Mouse (Mus musculus) left cerebral cortex, adult 2 months (tissue): Measurements from ENCODE around the gene 0610009B22Rik. TPM values are rescaled to one million over a fixed set of nuclear protein-coding genes. Genes with fewer than 3 reads are reported as not detected.
A peak's percentile ranks its signal among the peaks of the same experiment; 100 is the strongest.
"Not testable (repeated sequence)": the region's sequence is repeated elsewhere in the genome, so short reads cannot be mapped to it uniquely, and the experiment has no call there.

Experiments used
- DNase-seq, 2 experiments: peaks; one replicate each; pipeline ENCODE4 v3.0.0; 2021 to 2022; ENCODE audit warnings: low spot score in 2 of 2, mixed read lengths in 1 of 2; ENCODE audit errors: extremely low spot score in 1 of 2
- H3K27ac ChIP-seq: fragments of 200-600 bp; 2 replicates; pipeline ENCODE4 v1.8.1; 2022
- H3K4me3 ChIP-seq: fragments of 200-600 bp; 2 replicates; pipeline ENCODE4 v1.8.1; 2022
- CTCF ChIP-seq: fragments of 200-600 bp; IDR thresholded peaks from 2 replicates; pipeline ENCODE4 v1.8.1; 2022; ENCODE audit warnings: antibody characterized with exemption, mild to moderate bottlenecking, moderate library complexity
- intact Hi-C: fragments of 180-260 bp; cut with DNase I; formaldehyde crosslinking; loops from one replicate; pipeline ENCODE4 v1.15.1; 2025
- long read RNA-seq, 2 experiments: library from polyadenylated mRNA; stranded (forward); transcript quantifications; one replicate each; pipeline ENCODE4 v2.0.0; 2021; ENCODE audit warnings: borderline mapping rate in 2 of 2
- total RNA-seq, 2 experiments: library from RNA; stranded (reverse); gene quantifications; 2 replicates each; pipeline ENCODE4 v1.2.3; 2021

Gene 0610009B22Rik
- 10 to 100 TPM; 32.4 to 35.2 TPM for total RNA-seq
- long read RNA-seq, experiment 1, transcript 0610009B22Rik-201 (2 exons, 813 nt): major isoform, 17 of 18 reads
- long read RNA-seq, experiment 1, partial matches to known transcripts: 0 of 18 reads
- long read RNA-seq, experiment 1, other reads (novel, unspliced or antisense): 1 of 18 reads
- long read RNA-seq, experiment 2, transcript 0610009B22Rik-201 (2 exons, 813 nt): major isoform, 11 of 15 reads
- long read RNA-seq, experiment 2, partial matches to known transcripts: 2 of 15 reads
- long read RNA-seq, experiment 2, other reads (novel, unspliced or antisense): 1 of 15 reads

DNA sequence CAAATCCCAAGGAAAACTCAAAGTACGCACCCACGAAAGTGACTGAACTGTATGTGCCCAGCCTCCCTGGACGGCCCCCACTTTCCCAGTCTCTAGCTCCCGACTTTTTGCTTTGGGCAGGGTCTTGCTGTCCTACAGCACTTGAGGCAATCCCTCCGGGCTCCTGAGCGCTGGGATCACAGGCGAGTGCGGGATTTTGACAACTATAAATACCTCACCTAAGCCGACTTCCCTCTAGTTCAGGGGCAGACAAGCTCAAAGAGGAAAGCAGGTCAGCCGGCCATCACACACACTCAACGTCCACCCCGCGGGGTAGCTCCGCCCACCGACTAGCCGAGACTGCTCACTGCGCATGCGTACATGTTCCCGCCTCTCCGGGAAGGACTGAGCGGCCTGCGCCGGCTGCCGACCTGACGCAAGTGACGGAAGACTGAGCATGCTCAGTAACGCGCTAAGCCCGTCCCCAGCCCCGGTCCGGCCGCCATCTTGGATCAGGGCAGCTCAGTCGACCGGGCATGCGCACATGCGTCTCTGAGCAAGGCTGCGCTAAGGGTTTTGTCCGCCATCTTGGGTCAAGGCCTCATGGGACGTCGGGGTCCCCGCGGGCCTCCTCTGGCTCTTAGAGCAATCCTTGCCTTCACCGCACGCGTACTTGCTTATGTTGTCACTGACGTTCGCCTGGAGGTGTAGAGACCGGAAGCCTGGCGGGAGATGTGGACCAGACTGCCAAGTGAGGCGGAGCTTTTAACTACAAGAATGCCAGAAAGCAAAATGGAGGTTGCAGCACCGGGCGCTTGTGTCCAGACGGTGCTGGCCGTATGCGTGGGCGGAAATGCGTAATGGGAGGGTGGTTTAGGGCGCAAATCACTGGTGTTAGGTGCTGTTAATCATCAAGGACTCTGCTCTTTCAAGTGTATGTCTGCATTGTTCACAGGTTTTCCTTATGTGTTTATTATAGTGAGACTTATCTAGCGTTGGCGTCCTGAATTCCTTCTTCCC lies at the start of gene 0610009B22Rik:
Gene 0610009B22Rik, minus strand, starts transcription at position 545 of the 999 bp plus-strand sequence.
- H3K4me3 ChIP-seq: peak within 1 kb of the TSS; percentile 71
- intact Hi-C loops: loop anchor here (5.0 kb wide), 1 partner anchor 544 kb away; the partner anchor contains the start of gene Skp1a
- peak within 1 kb of the TSS; percentile 100 for H3K27ac ChIP-seq
- DNase-seq: peak; percentile 100
- no peak for TF ChIP-seq CTCF

DNA sequence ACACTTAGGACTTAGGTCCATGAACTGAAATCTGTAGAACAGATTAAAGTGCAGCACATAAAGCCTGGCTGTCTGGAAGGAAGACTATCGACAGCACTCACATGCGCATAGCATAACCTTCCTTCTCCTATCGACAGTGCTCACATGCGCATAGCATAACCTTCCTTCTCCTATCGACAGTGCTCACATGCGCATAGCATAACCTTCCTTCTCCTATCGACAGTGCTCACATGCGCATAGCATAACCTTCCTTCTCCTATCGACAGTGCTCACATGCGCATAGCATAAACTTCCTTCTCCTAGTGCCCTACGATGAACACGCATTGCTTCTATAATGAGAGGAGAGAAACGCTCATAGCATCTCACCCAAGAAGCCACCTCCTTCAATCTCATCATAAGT lies 45.5 kb upstream of the 0610009B22Rik start:
- DNase-seq, intact Hi-C loops, H3K4me3 ChIP-seq, H3K27ac ChIP-seq: not testable (repeated sequence)

GRCm38 (mm10) chr11:51732883-51733282 lies 44.2 kb upstream of the 0610009B22Rik start:
- Histone ChIP-seq H3K4me3 (no peak overlapping the region), H3K27ac (no peak overlapping the region)
- intact Hi-C loops: no loop called here
- TF ChIP-seq CTCF: no peak
- DNase-seq: no peak

GRCm38 (mm10) chr11:51721066-51721465 lies 32.4 kb upstream of the 0610009B22Rik start:
- intact Hi-C loops: no loop called here
- Histone ChIP-seq H3K27ac (no peak overlapping the region), H3K4me3 (no peak overlapping the region)
- no peak for DNase-seq
- no peak for TF ChIP-seq CTCF

DNA sequence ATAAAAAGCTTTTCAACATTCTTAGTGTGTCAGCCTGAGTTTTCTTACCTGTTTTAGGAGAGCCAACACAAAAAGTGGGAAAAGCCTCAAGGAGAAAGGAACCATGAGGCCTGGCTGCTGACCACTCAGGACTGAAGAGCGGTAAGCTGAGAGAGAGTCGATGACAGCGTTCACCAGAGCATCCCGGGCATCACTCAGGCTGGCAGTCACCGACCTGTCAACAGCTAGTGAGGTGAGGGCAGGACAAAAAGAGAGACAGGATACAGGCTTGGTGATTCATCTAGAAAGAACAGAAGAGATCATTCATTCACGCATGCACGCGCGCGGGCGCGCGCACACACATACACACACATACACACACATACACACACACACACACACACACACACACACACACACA lies 18.4 kb upstream of the 0610009B22Rik start:
- Histone ChIP-seq H3K27ac (no peak overlapping the region), H3K4me3 (no peak overlapping the region)
- TF ChIP-seq CTCF: no peak
- DNase-seq: no peak
- intact Hi-C loops: loop anchor here (10.0 kb wide), 1 partner anchor 278 kb away; no protein-coding TSS in a partner anchor

- DNase-seq: no peak
- Histone ChIP-seq H3K4me3 (no peak overlapping the region), H3K27ac (no peak overlapping the region)
- no peak for TF ChIP-seq CTCF
- intact Hi-C loops: loop anchor here (10.0 kb wide), 1 partner anchor 278 kb away; no protein-coding TSS in a partner anchor
Observed at GRCm38 (mm10) chr11:51706451-51706850, 17.8 kb upstream of the 0610009B22Rik start.

DNA sequence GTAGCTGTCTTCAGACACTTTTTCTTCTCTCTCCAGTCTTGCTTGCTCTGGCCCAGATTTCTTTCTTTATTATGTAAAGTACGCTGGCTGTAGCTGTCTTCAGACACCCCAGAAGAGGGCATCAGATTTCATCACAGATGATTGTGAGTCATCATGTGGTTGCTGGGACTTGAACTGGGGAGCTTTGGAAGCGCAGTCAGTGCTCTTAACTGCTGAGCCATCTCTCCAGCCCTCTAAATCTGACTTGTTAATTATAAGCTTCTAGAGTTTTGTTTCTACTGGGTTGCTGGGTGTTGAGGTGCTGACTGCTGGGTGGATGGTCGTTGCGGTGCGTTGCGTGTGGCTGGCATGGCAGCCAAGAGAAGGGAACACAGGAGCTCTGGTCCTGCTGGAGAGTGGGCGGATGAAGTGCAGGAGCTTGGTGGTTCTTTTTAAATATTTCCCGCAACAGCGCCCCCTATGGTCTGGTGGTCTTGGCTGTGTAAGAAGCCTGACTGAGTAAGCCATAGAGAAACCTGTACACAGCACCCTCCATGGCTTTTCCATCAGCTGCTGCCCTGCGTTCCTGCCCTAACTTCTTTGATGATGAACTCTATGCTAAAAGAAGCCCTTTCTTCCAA lies 14.8 kb upstream of the 0610009B22Rik start:
- Histone ChIP-seq H3K27ac (no peak overlapping the region), H3K4me3 (no peak overlapping the region)
- TF ChIP-seq CTCF: peak; percentile 38
- intact Hi-C loops: loop anchor here (10.0 kb wide), 1 partner anchor 281 kb away; no protein-coding TSS in a partner anchor
- no peak for DNase-seq

- no peak for DNase-seq
- H3K27ac ChIP-seq: no peak overlapping the region
- intact Hi-C loops: loop anchor here (10.0 kb wide), 1 partner anchor 282 kb away; no protein-coding TSS in a partner anchor
- TF ChIP-seq CTCF: no peak
- H3K4me3 ChIP-seq: no peak overlapping the region
Observed at GRCm38 (mm10) chr11:51702831-51703230, 14.2 kb upstream of the 0610009B22Rik start.

DNA sequence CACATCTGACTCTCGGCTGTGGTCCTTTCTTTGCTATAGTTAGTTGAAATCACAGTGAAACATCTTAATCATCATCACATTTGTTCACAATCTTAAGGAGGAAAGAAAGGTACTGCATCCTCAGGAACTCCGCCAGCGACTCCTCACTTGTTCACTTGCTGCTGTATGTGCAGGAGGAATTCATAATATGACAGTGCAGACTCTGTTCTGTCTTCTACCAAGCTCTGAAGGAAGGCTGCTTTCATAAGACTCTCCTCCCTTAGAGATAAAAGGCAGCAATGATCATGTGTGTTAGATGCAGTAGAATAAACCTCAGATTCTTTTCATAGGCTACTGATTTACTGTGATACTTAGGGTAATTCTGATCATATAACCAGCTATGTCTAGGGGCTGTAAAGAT lies 6.3 kb upstream of the 0610009B22Rik start:
- no peak overlapping the region for H3K27ac ChIP-seq
- TF ChIP-seq CTCF: no peak
- intact Hi-C loops: no loop called here
- DNase-seq: no peak
- no peak overlapping the region for H3K4me3 ChIP-seq

GRCm38 (mm10) chr11:51690597-51690996 lies 1.9 kb upstream of the 0610009B22Rik start:
- DNase-seq, intact Hi-C loops, H3K27ac ChIP-seq, H3K4me3 ChIP-seq: not testable (repeated sequence)

DNA sequence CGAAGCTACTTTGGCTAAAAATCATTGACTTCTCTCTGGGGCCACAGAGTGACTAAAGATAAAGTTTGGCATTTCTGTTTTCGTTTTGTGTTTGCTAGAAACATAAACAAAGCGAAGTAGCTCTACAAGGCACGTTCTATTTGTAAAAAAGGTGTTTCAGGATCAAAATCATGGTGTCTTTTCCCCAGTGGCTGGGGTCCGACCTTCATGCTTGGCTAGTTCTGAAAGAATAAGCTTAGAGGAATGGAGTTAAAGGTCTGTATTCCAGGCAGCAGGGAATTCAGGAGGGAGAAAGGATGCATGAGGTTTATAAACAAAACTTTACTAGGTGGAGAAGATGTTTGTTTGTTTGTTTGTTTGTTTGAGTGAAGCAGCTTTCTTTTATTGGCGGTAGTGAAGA lies 669 bp upstream of the 0610009B22Rik start:
- DNase-seq: no peak
- intact Hi-C loops: loop anchor here (5.0 kb wide), 1 partner anchor 543 kb away; the partner anchor contains the start of gene Skp1a
- TF ChIP-seq CTCF: no peak
- Histone ChIP-seq H3K27ac (peak overlapping the region; percentile 100), H3K4me3 (peak overlapping the region; percentile 71)
